8 mouse cellular contexts compared by ENCODE assay signal in the genomic region with DNA sequence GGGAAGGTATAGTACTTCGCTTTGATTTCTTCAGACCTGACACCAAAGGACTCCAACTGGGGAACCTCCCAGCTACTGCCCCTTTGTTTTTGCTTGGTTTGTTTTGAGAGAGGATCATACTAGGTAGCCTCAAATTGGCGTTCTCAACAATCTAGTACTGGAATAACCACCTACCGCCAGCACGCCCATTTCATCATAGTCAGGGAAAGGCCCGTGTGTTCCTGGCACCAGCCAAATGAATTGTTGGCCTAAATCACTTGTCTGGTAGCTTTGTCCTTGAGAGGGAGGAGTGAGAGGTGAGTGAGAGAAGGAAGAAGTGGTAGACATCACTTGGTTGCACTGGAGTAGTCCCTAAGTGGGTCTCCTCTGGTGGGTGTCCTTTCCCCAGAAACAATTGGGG. TPM values are rescaled to one million over a fixed set of nuclear protein-coding genes. Genes with fewer than 3 reads are reported as not detected.
DNase-seq lines count a peak whose midpoint lies in the region; ATAC-seq and TF ChIP-seq lines count a peak whose summit lies in the region.

No protein-coding gene starts in this region.

- peak overlapping the region; percentile 54 for H3K4me2 ChIP-seq in kidney, embryonic 15.5 days
- peak overlapping the region; percentile 68 for H3K4me2 ChIP-seq in hindbrain, embryonic 16.5 days (ENCODE audit: low read length)
- peak overlapping the region; percentile 71 for H3K4me2 ChIP-seq in midbrain, embryonic 15.5 days

- peak overlapping the region; percentile 56 for H3K4me3 ChIP-seq in kidney, embryonic 15.5 days (replicated peaks)
- H3K4me3 ChIP-seq in cortical plate, adult 2 months (ENCODE audit: insufficient read depth, low read length): peak overlapping the region; percentile 23; the same call in 1 of the 2 replicates
- peak overlapping the region; percentile 57 for H3K4me3 ChIP-seq in hindbrain, embryonic 16.5 days (ENCODE audit: low read length)
- H3K4me3 ChIP-seq in midbrain, embryonic 15.5 days: peak overlapping the region; percentile 52

- H3K27ac ChIP-seq in kidney, embryonic 15.5 days: no peak overlapping the region
- no peak overlapping the region for H3K27ac ChIP-seq in cortical plate, adult 2 months (ENCODE audit: insufficient read depth, low read length)
- H3K27ac ChIP-seq in hindbrain, embryonic 16.5 days (ENCODE audit: low read depth, low read length): no peak overlapping the region
- H3K27ac ChIP-seq in midbrain, embryonic 15.5 days: no peak overlapping the region

- no peak for TF ChIP-seq CTCF in cortical plate, adult 2 months (IDR thresholded peaks at IDR 0.05; ENCODE audit: extremely low read depth, insufficient read depth, low read length)

- TF ChIP-seq POLR2A in cortical plate, adult 2 months (IDR thresholded peaks at IDR 0.05; ENCODE audit: extremely low read depth, insufficient read depth, low read length): no peak

- no peak overlapping the region for H3K9ac ChIP-seq in kidney, embryonic 15.5 days
- H3K9ac ChIP-seq in hindbrain, embryonic 16.5 days (ENCODE audit: low read depth, low read length): no peak overlapping the region
- 0 out of 2 replicates have a peak overlapping the region, but pooled peaks have one; percentile 43 for H3K9ac ChIP-seq in midbrain, embryonic 15.5 days

- DNase-seq in kidney, adult 8-10 months: no peak
- no peak for DNase-seq in urinary bladder, postnatal 36 days (ENCODE audit: low spot score in 2 of 2)
- no peak for DNase-seq in left cerebral cortex, adult 11 months (ENCODE audit: low spot score)
- no peak for DNase-seq in frontal cortex, adult 2 months (ENCODE audit: extremely low spot score in 1 of 2, low spot score in 1 of 2)

- 32% methylated on average over 5 of the region's 5 CpGs for WGBS in kidney, embryonic 15.5 days
- WGBS in hindbrain, embryonic 16.5 days: 22% methylated on average over 5 of the region's 5 CpGs
- WGBS in midbrain, embryonic 15.5 days: 33% methylated on average over 5 of the region's 5 CpGs

- ATAC-seq in kidney, embryonic 15.5 days (replicated peaks; ENCODE audit: low FRiP score): no peak
- no peak for ATAC-seq in hindbrain, embryonic 16.5 days
- no peak for ATAC-seq in midbrain, embryonic 15.5 days (replicated peaks)

- peaks cover 16% of the 10 kb centered on the region; the same call in 1 of the 2 replicates for H3K27me3 ChIP-seq in kidney, embryonic 15.5 days
- no peaks in the 10 kb centered on the region for H3K27me3 ChIP-seq in hindbrain, embryonic 16.5 days (replicated peaks; ENCODE audit: control insufficient read depth, insufficient read depth, low read length)
- H3K27me3 ChIP-seq in midbrain, embryonic 15.5 days (replicated peaks): no peaks in the 10 kb centered on the region

- H3K4me1 ChIP-seq in kidney, embryonic 15.5 days: 0 out of 2 replicates have a peak, but pooled peaks cover 3% of the 10 kb centered on the region
- peaks cover 3% of the 10 kb centered on the region; the same call in 1 of the 2 replicates for H3K4me1 ChIP-seq in cortical plate, adult 2 months (ENCODE audit: control insufficient read depth, insufficient read depth, low read length)
- no peaks in the 10 kb centered on the region for H3K4me1 ChIP-seq in hindbrain, embryonic 16.5 days (ENCODE audit: control insufficient read depth, insufficient read depth, low read depth, low read length)
- no peaks in the 10 kb centered on the region; the same call in 1 of the 2 replicates for H3K4me1 ChIP-seq in midbrain, embryonic 15.5 days

- no peaks in the 10 kb centered on the region for H3K9me3 ChIP-seq in kidney, embryonic 15.5 days (replicated peaks)
- H3K9me3 ChIP-seq in hindbrain, embryonic 16.5 days (ENCODE audit: control insufficient read depth, low read length): no peaks in the 10 kb centered on the region
- H3K9me3 ChIP-seq in midbrain, embryonic 15.5 days: no peaks in the 10 kb centered on the region

- no peaks in the 10 kb centered on the region for H3K36me3 ChIP-seq in kidney, embryonic 15.5 days
- no peaks in the 10 kb centered on the region for H3K36me3 ChIP-seq in hindbrain, embryonic 16.5 days (ENCODE audit: control insufficient read depth, insufficient read depth, low read length)
- no peaks in the 10 kb centered on the region for H3K36me3 ChIP-seq in midbrain, embryonic 15.5 days (replicated peaks)

RNA-seq across cellular contexts. Expression of a gene that starts 0.6 kb away (rescaled TPM):
- polyA plus RNA-seq in kidney, embryonic 15.5 days (2015; fragmentation: Nextera tagmentation; extraction: Ambion mirVana): 117 and 122 TPM in 2 replicates
- polyA plus RNA-seq in cortical plate, adult 2 months (2012; rRNA removed): 80.1 and 89.8 TPM in 2 replicates
- 39.7 and 41.8 TPM in 2 replicates for polyA plus RNA-seq in hindbrain, embryonic 16.5 days (2015; fragmentation: Nextera tagmentation; extraction: Ambion mirVana)
- polyA plus RNA-seq in midbrain, embryonic 15.5 days (2015; fragmentation: Nextera tagmentation; extraction: Ambion mirVana): 27.9 and 28.6 TPM in 2 replicates
- polyA plus RNA-seq in frontal cortex, adult 2 months (2012; rRNA removed): 68.5 and 86.4 TPM in 2 replicates
